Mouse (Mus musculus): Measurements from ENCODE around the gene Maml3. TPM values are rescaled to one million over a fixed set of nuclear protein-coding genes. Genes with fewer than 3 reads are reported as not detected.

Gene Maml3
- 2.9 and 3.7 TPM in 2 replicates for polyA plus RNA-seq (2012; rRNA removed; ENCODE audit: low replicate concordance)

GRCm38 (mm10) chr3:52104636-52105151 is at the start of gene Maml3:
Gene Maml3, minus strand, starts transcription at chr3:52105076.

GRCm38 (mm10) chr3:51660060-51660459 is 444.8 kb downstream of the Maml3 start, which contains the start of gene Mgst2:
Gene Mgst2, plus strand, starts transcription at chr3:51660360.

Other genes starting within 250 kb of the Maml3 start
- 21.6 and 40.6 TPM in 2 replicates for gene Foxo1, start 163.3 kb upstream of the Maml3 start, polyA plus RNA-seq (2012; rRNA removed; ENCODE audit: low replicate concordance)